Mouse (Mus musculus): ENCODE measurements around the gene Cep57. TPM values are rescaled to one million over a fixed set of nuclear protein-coding genes. Genes with fewer than 3 reads are reported as not detected.

Gene Cep57
- polyA plus RNA-seq (2014; fragmentation: Nextera tagmentation; extraction: Ambion mirVana) = 56.1 and 60.8 TPM in 2 replicates

- H3K27me3 ChIP-seq (replicated peaks; ENCODE audit: control insufficient read depth, insufficient read depth, low read length) = no peaks in the 10 kb centered on the region
- ATAC-seq (replicated peaks; ENCODE audit: low FRiP score, low TSS enrichment, low read depth) = peak; percentile 94
- peak within 1 kb of the TSS; percentile 99 for H3K27ac ChIP-seq (ENCODE audit: low read depth)
- peak; percentile 97 for DNase-seq (ENCODE audit: low spot score)
- peaks cover 19% of the 10 kb centered on the region for H3K4me1 ChIP-seq (replicated peaks; ENCODE audit: control insufficient read depth, insufficient read depth, low read length)
- H3K4me2 ChIP-seq (ENCODE audit: low read length) = peak within 1 kb of the TSS; percentile 83
- H3K9me3 ChIP-seq (ENCODE audit: control insufficient read depth, low read length) = no peaks in the 10 kb centered on the region
- H3K36me3 ChIP-seq (ENCODE audit: control insufficient read depth, insufficient read depth, low read length) = peaks cover 25% of the 10 kb centered on the region
- H3K4me3 ChIP-seq (ENCODE audit: low read depth, low read length) = peak within 1 kb of the TSS; percentile 80
- peak within 1 kb of the TSS; percentile 94 for H3K9ac ChIP-seq (ENCODE audit: low read length)
- WGBS = under 1% methylated on average over 44 of the region's 44 CpGs
These were observed at the start of gene Cep57 for GRCm38 (mm10) chr9:13826832-13827405. Gene Cep57, minus strand, starts transcription at chr9:13827107.

- Histone ChIP-seq H3K27me3 (replicated peaks; ENCODE audit: control insufficient read depth, insufficient read depth, low read length) (no peaks in the 10 kb centered on the region), H3K4me1 (replicated peaks; ENCODE audit: control insufficient read depth, insufficient read depth, low read length) (no peaks in the 10 kb centered on the region), H3K9ac (ENCODE audit: low read length) (no peak overlapping the region), H3K9me3 (ENCODE audit: control insufficient read depth, low read length) (no peaks in the 10 kb centered on the region), H3K36me3 (ENCODE audit: control insufficient read depth, insufficient read depth, low read length) (no peaks in the 10 kb centered on the region), H3K4me3 (ENCODE audit: low read depth, low read length) (no peak overlapping the region), H3K27ac (ENCODE audit: low read depth) (no peak overlapping the region), H3K4me2 (ENCODE audit: low read length) (no peak overlapping the region)
- DNase-seq (ENCODE audit: low spot score) (no peak), ATAC-seq (replicated peaks; ENCODE audit: low FRiP score, low TSS enrichment, low read depth) (no peak)
- 32% methylated on average over 2 of the region's 2 CpGs for WGBS
These were observed 48.4 kb upstream of the Cep57 start for GRCm38 (mm10) chr9:13875340-13875739.

GRCm38 (mm10) chr9:13874359-13874758, 47.5 kb upstream of the Cep57 start:
- H3K4me1 ChIP-seq (replicated peaks; ENCODE audit: control insufficient read depth, insufficient read depth, low read length) = no peaks in the 10 kb centered on the region
- DNase-seq (ENCODE audit: low spot score) = no peak
- WGBS = 42% methylated on average over 2 of the region's 2 CpGs

GRCm38 (mm10) chr9:13871631-13872030, 44.7 kb upstream of the Cep57 start:
- Histone ChIP-seq H3K27me3 (replicated peaks; ENCODE audit: control insufficient read depth, insufficient read depth, low read length) (no peaks in the 10 kb centered on the region), H3K4me3 (ENCODE audit: low read depth, low read length) (no peak overlapping the region), H3K4me1 (replicated peaks; ENCODE audit: control insufficient read depth, insufficient read depth, low read length) (no peaks in the 10 kb centered on the region), H3K36me3 (ENCODE audit: control insufficient read depth, insufficient read depth, low read length) (no peaks in the 10 kb centered on the region), H3K4me2 (ENCODE audit: low read length) (no peak overlapping the region), H3K9ac (ENCODE audit: low read length) (no peak overlapping the region), H3K27ac (ENCODE audit: low read depth) (no peak overlapping the region), H3K9me3 (ENCODE audit: control insufficient read depth, low read length) (no peaks in the 10 kb centered on the region)
- no peak for ATAC-seq (replicated peaks; ENCODE audit: low FRiP score, low TSS enrichment, low read depth)
- no peak for DNase-seq (ENCODE audit: low spot score)
- 86% methylated on average over 7 of the region's 7 CpGs for whole genome bisulfite sequencing

More at GRCm38 (mm10) chr9:13874359-13874758, 47.5 kb upstream of the Cep57 start:
- no peak overlapping the region for H3K9ac ChIP-seq (ENCODE audit: low read length)
- H3K4me3 ChIP-seq (ENCODE audit: low read depth, low read length) = no peak overlapping the region
- H3K9me3 ChIP-seq (ENCODE audit: control insufficient read depth, low read length) = no peaks in the 10 kb centered on the region
- no peak overlapping the region for H3K27ac ChIP-seq (ENCODE audit: low read depth)
- ATAC-seq (replicated peaks; ENCODE audit: low FRiP score, low TSS enrichment, low read depth) = no peak
- no peak overlapping the region for H3K4me2 ChIP-seq (ENCODE audit: low read length)
- H3K27me3 ChIP-seq (replicated peaks; ENCODE audit: control insufficient read depth, insufficient read depth, low read length) = no peaks in the 10 kb centered on the region
- no peaks in the 10 kb centered on the region for H3K36me3 ChIP-seq (ENCODE audit: control insufficient read depth, insufficient read depth, low read length)

- ATAC-seq (replicated peaks; ENCODE audit: low FRiP score, low TSS enrichment, low read depth) (no peak), DNase-seq (ENCODE audit: low spot score) (no peak)
- no peak overlapping the region for H3K4me2 ChIP-seq (ENCODE audit: low read length)
- 58% methylated on average over 2 of the region's 2 CpGs for WGBS
- H3K9ac ChIP-seq (ENCODE audit: low read length) = no peak overlapping the region
- H3K27me3 ChIP-seq (replicated peaks; ENCODE audit: control insufficient read depth, insufficient read depth, low read length) = no peaks in the 10 kb centered on the region
- no peaks in the 10 kb centered on the region for H3K9me3 ChIP-seq (ENCODE audit: control insufficient read depth, low read length)
- H3K36me3 ChIP-seq (ENCODE audit: control insufficient read depth, insufficient read depth, low read length) = no peaks in the 10 kb centered on the region
- no peaks in the 10 kb centered on the region for H3K4me1 ChIP-seq (replicated peaks; ENCODE audit: control insufficient read depth, insufficient read depth, low read length)
- H3K27ac ChIP-seq (ENCODE audit: low read depth) = no peak overlapping the region
- H3K4me3 ChIP-seq (ENCODE audit: low read depth, low read length) = no peak overlapping the region
These were observed 40.7 kb upstream of the Cep57 start for GRCm38 (mm10) chr9:13867646-13868045.

GRCm38 (mm10) chr9:13856777-13857176, 29.9 kb upstream of the Cep57 start:
- no peaks in the 10 kb centered on the region for H3K9me3 ChIP-seq (ENCODE audit: control insufficient read depth, low read length)
- no peaks in the 10 kb centered on the region for H3K36me3 ChIP-seq (ENCODE audit: control insufficient read depth, insufficient read depth, low read length)
- no peak overlapping the region for H3K9ac ChIP-seq (ENCODE audit: low read length)
- no peak overlapping the region for H3K4me2 ChIP-seq (ENCODE audit: low read length)
- no peak overlapping the region for H3K4me3 ChIP-seq (ENCODE audit: low read depth, low read length)
- H3K27me3 ChIP-seq (replicated peaks; ENCODE audit: control insufficient read depth, insufficient read depth, low read length) = no peaks in the 10 kb centered on the region
- DNase-seq (ENCODE audit: low spot score) (no peak), ATAC-seq (replicated peaks; ENCODE audit: low FRiP score, low TSS enrichment, low read depth) (no peak)
- 62% methylated on average over 4 of the region's 4 CpGs for whole genome bisulfite sequencing
- no peaks in the 10 kb centered on the region for H3K4me1 ChIP-seq (replicated peaks; ENCODE audit: control insufficient read depth, insufficient read depth, low read length)
- H3K27ac ChIP-seq (ENCODE audit: low read depth) = no peak overlapping the region

- DNase-seq (ENCODE audit: low spot score) = no peak
- Histone ChIP-seq H3K4me1 (replicated peaks; ENCODE audit: control insufficient read depth, insufficient read depth, low read length) (no peaks in the 10 kb centered on the region), H3K27me3 (replicated peaks; ENCODE audit: control insufficient read depth, insufficient read depth, low read length) (no peaks in the 10 kb centered on the region), H3K27ac (ENCODE audit: low read depth) (no peak overlapping the region), H3K4me2 (ENCODE audit: low read length) (no peak overlapping the region), H3K9ac (ENCODE audit: low read length) (no peak overlapping the region), H3K9me3 (ENCODE audit: control insufficient read depth, low read length) (no peaks in the 10 kb centered on the region), H3K36me3 (ENCODE audit: control insufficient read depth, insufficient read depth, low read length) (no peaks in the 10 kb centered on the region), H3K4me3 (ENCODE audit: low read depth, low read length) (no peak overlapping the region)
- no peak for ATAC-seq (replicated peaks; ENCODE audit: low FRiP score, low TSS enrichment, low read depth)
- WGBS = 76% methylated on average over 1 of the region's 1 CpGs
These were observed 29.3 kb upstream of the Cep57 start for GRCm38 (mm10) chr9:13856247-13856646.

GRCm38 (mm10) chr9:13853876-13854275, 27.0 kb upstream of the Cep57 start:
- DNase-seq (ENCODE audit: low spot score) = no peak
- 41% methylated on average over 3 of the region's 3 CpGs for WGBS
- Histone ChIP-seq H3K9ac (ENCODE audit: low read length) (no peak overlapping the region), H3K27me3 (replicated peaks; ENCODE audit: control insufficient read depth, insufficient read depth, low read length) (no peaks in the 10 kb centered on the region), H3K36me3 (ENCODE audit: control insufficient read depth, insufficient read depth, low read length) (no peaks in the 10 kb centered on the region), H3K27ac (ENCODE audit: low read depth) (no peak overlapping the region), H3K9me3 (ENCODE audit: control insufficient read depth, low read length) (no peaks in the 10 kb centered on the region), H3K4me1 (replicated peaks; ENCODE audit: control insufficient read depth, insufficient read depth, low read length) (no peaks in the 10 kb centered on the region), H3K4me2 (ENCODE audit: low read length) (no peak overlapping the region), H3K4me3 (ENCODE audit: low read depth, low read length) (no peak overlapping the region)
- no peak for ATAC-seq (replicated peaks; ENCODE audit: low FRiP score, low TSS enrichment, low read depth)

All from intestine, embryonic 14.5 days (tissue).